Mouse (Mus musculus) thymus, adult 18-20 months (tissue): ENCODE data around the gene Stt3b.

Experiments
- DNase-seq, 2 experiments: peaks; one replicate each; pipeline ENCODE4 v3.0.0; 2022; ENCODE audit warnings: mixed read lengths in 2 of 2

Gene Stt3b

GRCm38 (mm10) chr9:115317049-115317448, 6.8 kb upstream of the Stt3b start:
- no peak for DNase-seq

- DNase-seq = no peak
Observed at GRCm38 (mm10) chr9:115314556-115314955, 4.3 kb upstream of the Stt3b start.

GRCm38 (mm10) chr9:115313830-115314229, 3.6 kb upstream of the Stt3b start:
- no peak for DNase-seq

GRCm38 (mm10) chr9:115311223-115311520, 951 bp upstream of the Stt3b start:
- DNase-seq = peak in 1 of 2 experiments; percentile 28

- peak in 1 of 2 experiments; percentile 75 for DNase-seq
Observed at GRCm38 (mm10) chr9:115309977-115310345, 260 bp downstream of the Stt3b start.

GRCm38 (mm10) chr9:115309381-115309971, 745 bp downstream of the Stt3b start:
- DNase-seq = peak in 1 of 2 experiments; percentile 24

- no peak for DNase-seq
Observed at GRCm38 (mm10) chr9:115308941-115309380, 1.3 kb downstream of the Stt3b start.

GRCm38 (mm10) chr9:115308401-115308800, 1.8 kb downstream of the Stt3b start:
- DNase-seq = no peak

GRCm38 (mm10) chr9:115306202-115306601, 4.0 kb downstream of the Stt3b start:
- DNase-seq = no peak

- DNase-seq = no peak
Observed at GRCm38 (mm10) chr9:115304149-115304548, 6.1 kb downstream of the Stt3b start.

GRCm38 (mm10) chr9:115301593-115301992, 8.6 kb downstream of the Stt3b start:
- no peak for DNase-seq

- DNase-seq = no peak
Observed at GRCm38 (mm10) chr9:115301002-115301579, 9.1 kb downstream of the Stt3b start.

GRCm38 (mm10) chr9:115296738-115297137, 13.5 kb downstream of the Stt3b start:
- no peak for DNase-seq

- no peak for DNase-seq
Observed at GRCm38 (mm10) chr9:115293920-115294594, 16.2 kb downstream of the Stt3b start.

- DNase-seq = no peak
Observed at GRCm38 (mm10) chr9:115287774-115288434, 22.3 kb downstream of the Stt3b start.

- DNase-seq = no peak
Observed at GRCm38 (mm10) chr9:115284385-115284784, 25.8 kb downstream of the Stt3b start.

- no peak for DNase-seq
Observed at GRCm38 (mm10) chr9:115283403-115283802, 26.8 kb downstream of the Stt3b start.

GRCm38 (mm10) chr9:115278641-115279040, 31.6 kb downstream of the Stt3b start:
- no peak for DNase-seq

GRCm38 (mm10) chr9:115274806-115275205, 35.4 kb downstream of the Stt3b start:
- DNase-seq = no peak

GRCm38 (mm10) chr9:115273095-115273649, 37.0 kb downstream of the Stt3b start:
- DNase-seq = no peak

GRCm38 (mm10) chr9:115272451-115272850, 37.8 kb downstream of the Stt3b start:
- peak; percentile 11 to 20 for DNase-seq

GRCm38 (mm10) chr9:115271556-115271955, 38.7 kb downstream of the Stt3b start:
- no peak for DNase-seq

GRCm38 (mm10) chr9:115261896-115262295, 48.3 kb downstream of the Stt3b start:
- DNase-seq = no peak

GRCm38 (mm10) chr9:115261456-115261855, 48.8 kb downstream of the Stt3b start:
- no peak for DNase-seq
